Mouse (Mus musculus) E14TG2a.4 (cell line): ENCODE measurements around the gene Crip2.

Experiments used
- H3K27me3 ChIP-seq: 2 replicates; pipeline ENCODE4 v1.6.1; 2014; ENCODE audit warnings: low read length, control low read depth; ENCODE audit not compliant: insufficient read depth
- H3K36me3 ChIP-seq: 2 replicates; pipeline ENCODE4 v1.6.1; 2014; ENCODE audit warnings: low read length, control low read depth; ENCODE audit not compliant: insufficient read depth
- H3K4me1 ChIP-seq: replicated peaks from 2 replicates; pipeline ENCODE4 v1.6.1; 2014; ENCODE audit warnings: low read depth, low read length, control low read depth
- H3K4me3 ChIP-seq: replicated peaks from 2 replicates; pipeline ENCODE4 v1.5.1; 2014; ENCODE audit warnings: mild to moderate bottlenecking, low read length
- H3K9me3 ChIP-seq: 2 replicates; pipeline ENCODE4 v1.6.1; 2014; ENCODE audit warnings: low read length, control low read depth
- CTCF ChIP-seq: conservative IDR thresholded peaks from 2 replicates; pipeline ENCODE4 v1.5.1; 2014; ENCODE audit warnings: low read length
- NANOG ChIP-seq: IDR thresholded peaks from 2 replicates; pipeline ENCODE4 v1.6.1; 2014; ENCODE audit warnings: borderline replicate concordance, low read length, mixed read lengths
- POU5F1 ChIP-seq: IDR thresholded peaks from 2 replicates; pipeline ENCODE4 v1.6.1; 2014; ENCODE audit warnings: low read length, borderline replicate concordance

Gene Crip2

DNA sequence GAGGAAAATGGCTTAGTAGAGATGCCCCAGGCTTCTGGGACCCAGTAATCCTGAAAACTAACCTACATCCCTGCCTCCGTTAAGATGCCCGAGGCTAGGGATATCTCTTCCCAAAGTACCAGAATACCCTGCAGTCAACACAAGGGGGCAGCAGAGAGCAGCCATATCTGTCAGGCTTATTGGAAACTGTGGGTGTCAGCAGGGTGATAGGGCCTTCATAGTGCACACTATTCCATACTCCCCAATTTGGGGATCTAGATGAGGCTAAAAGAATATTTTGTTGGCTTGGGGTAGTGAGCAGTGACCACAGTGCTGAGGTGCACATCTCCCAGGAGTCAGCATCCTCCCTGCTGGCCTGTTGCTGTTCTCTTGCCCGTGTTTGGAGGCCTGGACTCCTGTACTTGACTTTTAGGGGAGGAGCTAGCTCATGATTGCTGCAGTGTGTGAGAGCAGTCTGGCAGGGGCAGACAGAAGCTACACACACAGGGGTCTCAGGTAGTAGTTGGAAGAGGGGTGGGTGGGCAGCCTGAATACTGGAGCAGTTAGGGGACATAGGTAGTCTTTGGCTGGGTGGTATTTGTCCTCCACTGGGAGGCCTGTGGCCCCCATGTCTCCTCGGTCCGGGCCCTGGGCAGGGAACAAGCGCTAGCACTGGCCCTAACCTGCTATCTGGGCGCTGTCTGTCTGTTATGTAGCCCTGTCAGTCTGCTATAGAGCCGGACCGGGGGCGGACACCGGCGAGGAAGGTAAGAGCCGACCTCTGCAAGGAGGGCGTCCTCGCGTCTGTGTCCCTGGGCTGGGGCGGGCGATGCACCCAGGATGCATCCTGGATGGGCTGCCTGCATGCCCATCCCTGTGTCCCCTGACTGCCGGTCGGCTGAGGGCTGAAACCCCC is 20.3 kb upstream of the Crip2 start:
- no peaks in the 10 kb centered on the region for H3K9me3 ChIP-seq
- TF ChIP-seq NANOG (no peak), POU5F1 (no peak), CTCF (peak; percentile 97)
- H3K36me3 ChIP-seq: peaks cover 97% of the 10 kb centered on the region

DNA sequence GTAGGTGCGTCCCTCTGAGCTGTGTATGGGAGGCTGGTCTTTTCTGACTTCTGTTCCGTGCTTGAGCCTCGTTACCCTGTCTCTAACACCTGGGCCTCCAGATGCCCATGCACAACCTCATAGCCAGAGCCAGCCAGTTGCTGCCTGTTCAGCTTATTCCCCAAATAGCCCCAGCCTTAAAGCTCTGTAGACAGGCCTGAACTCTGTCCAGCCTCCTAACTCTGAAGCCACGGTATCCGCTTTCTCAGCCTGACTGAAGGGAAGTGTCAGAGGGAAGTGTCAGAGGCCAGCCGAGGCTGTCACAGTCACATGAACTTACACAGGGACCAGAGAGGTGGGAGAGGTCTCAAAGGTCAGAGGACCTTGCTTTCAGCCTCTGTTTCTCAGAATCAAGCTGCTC is 15.3 kb upstream of the Crip2 start:
- Histone ChIP-seq H3K36me3 (peaks cover 100% of the 10 kb centered on the region), H3K4me1 (peaks cover 18% of the 10 kb centered on the region), H3K9me3 (no peaks in the 10 kb centered on the region), H3K27me3 (no peaks in the 10 kb centered on the region), H3K4me3 (no peak overlapping the region)
- no peak for TF ChIP-seq POU5F1
- no peak for TF ChIP-seq CTCF
- no peak for TF ChIP-seq NANOG

More for the DNA sequence above, 20.3 kb upstream of the Crip2 start:
- peaks cover 61% of the 10 kb centered on the region for H3K4me1 ChIP-seq
- no peak overlapping the region for H3K4me3 ChIP-seq
- no peaks in the 10 kb centered on the region for H3K27me3 ChIP-seq

DNA sequence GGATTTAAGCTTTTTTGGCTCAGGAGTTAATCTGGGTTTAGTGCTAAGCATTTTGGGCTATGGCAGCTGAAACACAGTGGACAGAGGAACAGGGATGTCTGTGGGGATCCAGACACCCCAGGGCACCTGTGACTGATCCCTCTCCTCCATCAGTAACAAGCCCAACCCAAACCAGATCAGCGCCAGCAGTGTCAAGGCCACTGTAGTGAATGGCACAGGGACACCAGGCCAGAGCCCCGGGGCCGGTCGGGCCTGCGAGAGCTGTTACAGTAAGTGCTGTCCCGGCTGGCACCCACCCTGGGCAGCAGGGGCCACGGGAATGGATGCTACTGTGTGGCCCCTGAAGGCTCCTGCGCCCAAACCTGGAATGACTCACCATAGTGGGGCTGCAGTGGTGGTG is 9.3 kb upstream of the Crip2 start:
- H3K36me3 ChIP-seq: peaks cover 100% of the 10 kb centered on the region
- no peak for TF ChIP-seq NANOG
- peaks cover 28% of the 10 kb centered on the region for H3K4me1 ChIP-seq
- H3K4me3 ChIP-seq: no peak overlapping the region
- H3K27me3 ChIP-seq: no peaks in the 10 kb centered on the region
- H3K9me3 ChIP-seq: no peaks in the 10 kb centered on the region

DNA sequence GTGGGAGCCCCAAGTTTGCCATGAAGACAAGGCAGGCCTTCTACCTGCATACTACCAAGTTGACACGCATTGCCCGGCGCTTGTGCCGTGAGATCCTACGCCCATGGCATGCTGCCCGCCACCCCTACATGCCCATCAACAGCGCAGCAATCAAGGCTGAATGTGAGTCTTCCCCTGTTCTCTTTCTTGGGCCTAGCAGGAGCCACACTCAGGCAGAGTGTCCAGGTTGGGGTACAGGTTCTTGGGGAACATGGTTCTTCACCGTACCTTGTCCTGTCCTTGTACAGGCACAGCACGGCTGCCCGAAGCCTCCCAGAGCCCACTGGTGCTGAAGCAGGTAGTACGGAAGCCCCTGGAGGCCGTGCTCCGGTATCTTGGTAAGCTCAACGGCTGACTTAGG is 8.4 kb upstream of the Crip2 start:
- Histone ChIP-seq H3K4me1 (peaks cover 37% of the 10 kb centered on the region), H3K4me3 (no peak overlapping the region), H3K9me3 (no peaks in the 10 kb centered on the region), H3K36me3 (peaks cover 100% of the 10 kb centered on the region), H3K27me3 (no peaks in the 10 kb centered on the region)
- TF ChIP-seq CTCF: no peak

DNA sequence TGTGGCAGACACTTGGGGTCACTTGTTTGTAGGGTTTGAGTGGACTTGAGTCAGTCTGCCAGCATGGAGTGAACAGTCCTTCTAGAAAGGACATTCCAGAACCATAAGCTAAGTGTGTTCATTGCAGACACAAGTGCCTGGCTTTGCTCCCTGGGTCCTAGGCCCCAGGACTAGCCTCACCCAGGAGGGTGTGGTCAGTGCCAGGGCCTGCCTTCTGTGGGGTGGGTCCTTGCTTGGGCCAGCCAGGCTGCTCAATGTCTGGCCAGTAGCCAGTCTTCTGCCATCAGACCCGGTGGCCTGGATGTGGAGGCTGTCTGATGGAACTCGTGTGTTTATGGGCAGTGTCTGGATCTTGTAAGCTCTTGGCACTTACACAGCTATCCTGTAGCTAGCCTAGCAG is 7.5 kb upstream of the Crip2 start:
- H3K4me3 ChIP-seq: no peak overlapping the region
- peaks cover 39% of the 10 kb centered on the region for H3K4me1 ChIP-seq
- H3K36me3 ChIP-seq: peaks cover 100% of the 10 kb centered on the region
- TF ChIP-seq POU5F1: no peak
- TF ChIP-seq CTCF: no peak
- no peak for TF ChIP-seq NANOG
- H3K9me3 ChIP-seq: no peaks in the 10 kb centered on the region
- no peaks in the 10 kb centered on the region for H3K27me3 ChIP-seq

DNA sequence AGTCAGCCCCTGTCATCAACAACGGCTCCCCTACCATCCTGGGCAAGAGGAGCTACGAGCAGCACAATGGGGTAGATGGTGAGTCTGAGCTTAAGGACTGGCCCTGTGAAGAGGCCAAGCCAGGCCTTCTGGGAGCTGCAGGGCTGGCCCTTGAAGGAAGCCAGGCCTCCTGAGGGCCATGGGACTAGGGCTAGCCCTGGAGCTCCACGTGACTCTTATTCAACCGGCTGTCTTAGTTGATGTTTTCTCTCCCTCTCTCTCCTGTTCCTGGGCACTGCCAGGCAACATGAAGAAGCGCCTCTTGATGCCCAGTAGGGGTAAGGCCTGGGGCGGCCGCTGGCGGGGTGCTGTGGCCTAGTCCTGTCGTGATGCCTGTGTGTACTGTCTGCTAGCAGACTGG is 6.8 kb upstream of the Crip2 start:
- peaks cover 100% of the 10 kb centered on the region for H3K36me3 ChIP-seq
- TF ChIP-seq CTCF (no peak), NANOG (no peak), POU5F1 (no peak)
- H3K27me3 ChIP-seq: no peaks in the 10 kb centered on the region
- peaks cover 39% of the 10 kb centered on the region for H3K4me1 ChIP-seq
- H3K4me3 ChIP-seq: no peak overlapping the region
- H3K9me3 ChIP-seq: no peaks in the 10 kb centered on the region

DNA sequence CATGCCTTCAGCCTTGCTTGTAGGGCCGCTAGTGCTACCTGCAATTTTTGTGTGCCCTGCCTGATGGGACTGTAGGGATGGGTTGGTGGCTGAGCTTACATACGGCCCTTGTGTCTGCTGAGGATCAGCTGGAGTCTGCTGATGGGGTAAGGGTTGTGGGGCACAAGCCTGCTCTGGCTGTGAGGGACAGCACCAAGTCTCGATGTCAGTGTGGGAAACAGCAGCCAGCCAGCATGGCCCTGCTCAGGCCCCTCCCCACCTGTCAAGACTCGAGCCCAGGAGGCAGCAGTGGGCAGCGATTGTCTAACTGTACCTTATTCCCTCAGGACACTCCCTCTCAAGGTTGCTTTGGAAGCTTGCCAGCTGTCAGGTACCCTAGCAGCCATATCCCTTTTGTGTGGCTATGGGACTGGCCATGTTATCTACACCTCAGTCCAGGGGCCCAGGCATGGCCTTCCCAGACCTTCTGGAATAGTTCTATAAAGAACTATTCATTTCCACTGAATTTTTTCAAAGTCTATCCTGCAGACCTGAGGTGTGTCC is 6.1 kb upstream of the Crip2 start:
- H3K4me1 ChIP-seq: peaks cover 45% of the 10 kb centered on the region
- no peaks in the 10 kb centered on the region for H3K27me3 ChIP-seq
- H3K9me3 ChIP-seq: no peaks in the 10 kb centered on the region
- TF ChIP-seq CTCF (no peak), POU5F1 (no peak), NANOG (no peak)
- peaks cover 100% of the 10 kb centered on the region for H3K36me3 ChIP-seq
- no peak overlapping the region for H3K4me3 ChIP-seq

DNA sequence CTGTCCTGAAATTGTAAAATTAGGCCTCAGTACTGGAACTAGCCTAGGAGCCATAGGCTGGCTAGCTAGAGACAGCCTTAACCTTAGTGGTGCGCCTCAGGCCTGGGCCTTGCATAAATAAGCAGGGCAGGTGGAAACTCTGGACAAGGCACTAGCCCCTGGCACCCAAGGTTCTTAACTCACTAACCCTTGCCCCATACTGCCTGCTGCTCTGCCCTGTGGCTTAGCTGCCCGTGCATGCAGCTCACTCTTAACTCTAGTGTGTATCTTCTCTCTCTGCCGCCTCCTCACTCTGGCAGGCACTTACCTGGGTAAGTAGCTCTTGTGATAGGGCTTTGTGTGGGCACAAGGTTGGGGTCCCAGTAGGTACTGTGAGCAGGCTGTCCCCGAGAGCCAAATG is 5.5 kb upstream of the Crip2 start:
- H3K4me1 ChIP-seq: peaks cover 51% of the 10 kb centered on the region
- no peaks in the 10 kb centered on the region for H3K27me3 ChIP-seq
- H3K9me3 ChIP-seq: no peaks in the 10 kb centered on the region
- TF ChIP-seq POU5F1: no peak
- no peak for TF ChIP-seq NANOG
- H3K4me3 ChIP-seq: no peak overlapping the region
- H3K36me3 ChIP-seq: peaks cover 97% of the 10 kb centered on the region

DNA sequence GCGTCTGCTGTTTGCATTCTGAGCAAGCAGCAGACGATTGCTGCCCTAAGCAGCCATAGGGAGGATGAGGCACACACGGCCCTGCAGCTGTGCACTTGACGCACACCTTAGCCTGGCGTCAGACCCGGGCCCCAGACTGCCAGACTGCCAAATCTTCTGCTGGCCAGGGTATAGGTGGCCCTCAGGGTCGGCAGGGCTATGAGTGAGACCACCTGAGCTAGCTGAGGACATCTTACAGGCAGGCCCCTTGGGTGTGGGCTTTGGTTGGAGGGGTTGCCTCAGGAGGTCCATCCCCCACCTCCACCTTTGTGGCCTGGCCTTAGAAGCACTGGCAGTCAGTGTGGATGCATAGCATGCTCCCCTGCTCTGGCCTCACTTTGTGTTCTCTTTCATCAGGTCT is 4.6 kb upstream of the Crip2 start:
- TF ChIP-seq CTCF: no peak
- no peak for TF ChIP-seq NANOG
- no peak for TF ChIP-seq POU5F1
- peaks cover 88% of the 10 kb centered on the region for H3K36me3 ChIP-seq
- H3K27me3 ChIP-seq: peaks cover under 1% of the 10 kb centered on the region; the same call in 1 of the 2 replicates
- no peaks in the 10 kb centered on the region for H3K9me3 ChIP-seq
- H3K4me1 ChIP-seq: peaks cover 54% of the 10 kb centered on the region
- H3K4me3 ChIP-seq: no peak overlapping the region
